Mouse (Mus musculus) layer of hippocampus, adult 18-20 months (tissue): Measurements from ENCODE around the gene Ppp1r3e. TPM values are rescaled to one million over a fixed set of nuclear protein-coding genes. Genes with fewer than 3 reads are reported as not detected.

ENCODE experiments used
- DNase-seq, 2 experiments: peaks; one replicate each; pipeline ENCODE4 v3.0.0; 2022; ENCODE audit warnings: low spot score in 2 of 2
- total RNA-seq, 2 experiments: library from RNA; stranded (reverse); gene quantifications; 2 replicates each; pipeline ENCODE4 v1.2.3; 2021

Ppp1r3e gene
- total RNA-seq, 2 experiments from 2014 or later: 19.3 to 19.7 TPM

GRCm38 (mm10) chr14:54883154-54884021 is 6.0 kb upstream of the Ppp1r3e start, which contains the start of the genes Bcl2l2 and Gm20521:
Gene Bcl2l2 (plus strand): TSS chr14:54883377.
Gene Gm20521 (plus strand): TSS chr14:54883441.
- peak in 1 of 2 experiments; percentile 76 for DNase-seq

- peak; percentile 88 to 92 for DNase-seq
Observed at GRCm38 (mm10) chr14:54876539-54877047, 757 bp downstream of the Ppp1r3e start.

DNA sequence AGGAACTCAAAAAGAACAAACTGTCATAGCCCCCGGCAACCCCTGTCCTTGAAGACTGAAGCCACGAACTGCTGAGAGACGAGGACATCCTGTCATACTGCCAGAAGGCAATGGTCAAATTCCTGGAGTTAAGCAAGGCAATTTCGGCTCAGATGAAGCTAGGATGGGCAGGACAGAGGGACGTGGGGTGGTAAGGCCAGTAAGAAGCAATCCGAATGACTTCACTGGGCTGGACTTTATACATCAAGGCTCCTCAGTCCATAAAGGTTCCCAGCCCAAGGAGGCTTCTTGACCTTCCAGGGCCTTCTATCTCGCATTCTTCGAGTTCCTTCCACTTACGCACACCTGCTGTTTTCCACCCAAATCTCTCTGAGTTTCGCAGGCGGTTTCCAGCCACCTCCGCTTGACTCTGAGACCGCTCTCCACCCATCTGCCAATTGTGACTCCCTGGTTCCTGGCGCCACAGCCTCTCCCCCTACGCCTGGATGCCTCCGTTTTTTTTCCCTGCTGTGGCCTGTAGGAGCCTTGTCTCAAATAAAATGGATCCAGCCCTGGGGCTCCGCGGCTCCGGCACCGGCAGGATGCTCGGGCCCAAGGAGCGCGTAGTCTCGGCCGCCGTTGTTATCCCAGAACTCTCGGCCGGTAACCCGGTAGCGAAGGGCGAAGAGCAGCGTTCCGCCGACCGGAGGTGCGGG is 1.4 kb downstream of the Ppp1r3e start:
- peak in 1 of 2 experiments; percentile 72 for DNase-seq

- DNase-seq: no peak
Observed at GRCm38 (mm10) chr14:54874165-54874564, 3.2 kb downstream of the Ppp1r3e start.

- no peak for DNase-seq
Observed at GRCm38 (mm10) chr14:54870861-54871260, 6.5 kb downstream of the Ppp1r3e start, which contains the start of gene Homez. Gene Homez (minus strand): TSS chr14:54870961.

DNA sequence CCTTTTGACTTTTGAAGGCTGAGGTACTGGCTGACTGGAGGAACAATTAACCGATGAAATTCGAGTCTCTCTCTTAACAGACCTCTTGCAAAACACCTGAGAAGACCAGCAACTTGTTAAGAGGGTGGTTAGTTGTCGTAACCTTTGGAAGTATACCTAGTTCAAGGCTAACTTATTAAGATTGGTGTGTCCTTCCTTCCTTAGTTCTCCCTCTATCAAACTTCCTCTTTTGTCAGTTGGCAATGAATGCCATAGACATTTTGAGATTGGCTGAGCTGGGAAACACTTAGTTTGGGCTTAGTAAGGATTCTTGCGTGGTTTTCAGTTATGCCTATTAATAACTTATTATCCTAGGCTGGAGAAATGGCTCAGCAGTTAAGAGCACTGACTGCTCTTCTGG is 9.3 kb downstream of the Ppp1r3e start:
- DNase-seq: no peak

DNA sequence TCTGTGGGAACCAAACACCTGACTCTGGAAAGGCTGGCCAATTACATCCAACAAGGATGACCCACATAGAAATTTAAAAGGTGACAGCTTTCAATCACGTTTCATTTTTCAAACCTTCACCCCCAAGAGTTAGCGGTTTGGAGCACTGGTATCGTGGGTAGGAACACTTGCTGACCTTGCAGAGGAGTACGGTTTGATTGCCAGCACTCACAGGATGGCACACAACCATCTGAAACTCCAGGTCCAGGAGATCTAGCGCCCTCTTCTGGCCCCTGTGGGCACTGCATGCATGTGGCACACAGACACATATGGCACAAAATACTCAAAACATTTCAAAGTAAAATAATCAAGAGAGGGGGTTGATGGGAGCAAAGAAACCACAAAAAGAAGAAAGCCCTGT is 10.4 kb downstream of the Ppp1r3e start:
- no peak for DNase-seq

- no peak for DNase-seq
Observed at GRCm38 (mm10) chr14:54866268-54866667, 11.1 kb downstream of the Ppp1r3e start.

DNA sequence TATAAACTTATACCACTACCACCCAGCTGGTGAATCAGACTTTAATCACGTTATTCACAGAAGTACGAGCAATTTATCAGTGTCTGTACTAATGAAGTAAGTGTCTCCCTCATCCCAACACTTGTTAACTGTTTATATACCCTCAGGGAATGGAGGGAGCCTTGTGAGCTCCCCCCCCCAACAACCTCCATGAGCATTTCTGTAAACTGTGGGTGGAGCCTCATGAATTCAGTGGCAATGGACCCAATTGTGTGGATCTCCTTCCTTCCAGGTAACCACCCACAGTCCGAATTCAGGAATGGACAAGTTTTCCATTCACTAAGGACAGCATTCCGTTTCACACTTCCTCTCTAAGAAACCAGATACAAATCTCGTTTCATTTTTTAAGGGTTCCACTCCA is 11.7 kb downstream of the Ppp1r3e start:
- DNase-seq: no peak

DNA sequence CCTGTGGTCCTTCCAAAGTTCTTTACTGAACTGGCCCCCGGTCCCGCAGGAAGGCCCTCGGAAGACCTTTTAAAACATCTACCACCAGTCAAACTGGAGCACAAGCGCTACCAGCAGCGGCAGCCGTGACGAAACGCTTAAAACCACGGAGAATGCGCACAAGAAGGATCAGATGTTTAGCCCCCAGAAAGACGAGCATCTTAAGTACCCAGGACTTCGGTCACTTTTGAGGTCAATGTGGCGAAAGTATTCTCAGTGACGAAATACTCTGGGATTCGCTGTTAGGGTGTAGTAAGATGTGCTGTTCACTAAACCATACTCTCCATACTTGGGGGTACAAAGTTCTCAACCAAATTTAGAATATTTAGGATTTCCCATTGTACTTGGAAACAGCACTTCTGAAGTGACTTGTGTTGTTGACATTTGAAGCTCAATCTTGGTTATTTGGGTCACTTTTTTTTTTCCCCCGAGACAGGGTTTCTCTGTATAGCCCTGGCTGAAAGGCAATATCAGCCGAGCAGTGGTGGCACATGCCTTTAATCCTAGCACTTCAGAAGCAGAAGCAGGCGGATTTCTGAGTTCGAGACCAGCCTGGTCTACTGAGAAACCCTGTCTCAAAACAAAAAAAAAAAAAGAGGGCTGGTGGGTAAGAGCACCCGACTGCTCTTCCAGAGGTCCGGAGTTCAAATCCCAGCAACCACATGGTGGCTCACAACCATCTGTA is 12.9 kb downstream of the Ppp1r3e start:
- no peak for DNase-seq

DNA sequence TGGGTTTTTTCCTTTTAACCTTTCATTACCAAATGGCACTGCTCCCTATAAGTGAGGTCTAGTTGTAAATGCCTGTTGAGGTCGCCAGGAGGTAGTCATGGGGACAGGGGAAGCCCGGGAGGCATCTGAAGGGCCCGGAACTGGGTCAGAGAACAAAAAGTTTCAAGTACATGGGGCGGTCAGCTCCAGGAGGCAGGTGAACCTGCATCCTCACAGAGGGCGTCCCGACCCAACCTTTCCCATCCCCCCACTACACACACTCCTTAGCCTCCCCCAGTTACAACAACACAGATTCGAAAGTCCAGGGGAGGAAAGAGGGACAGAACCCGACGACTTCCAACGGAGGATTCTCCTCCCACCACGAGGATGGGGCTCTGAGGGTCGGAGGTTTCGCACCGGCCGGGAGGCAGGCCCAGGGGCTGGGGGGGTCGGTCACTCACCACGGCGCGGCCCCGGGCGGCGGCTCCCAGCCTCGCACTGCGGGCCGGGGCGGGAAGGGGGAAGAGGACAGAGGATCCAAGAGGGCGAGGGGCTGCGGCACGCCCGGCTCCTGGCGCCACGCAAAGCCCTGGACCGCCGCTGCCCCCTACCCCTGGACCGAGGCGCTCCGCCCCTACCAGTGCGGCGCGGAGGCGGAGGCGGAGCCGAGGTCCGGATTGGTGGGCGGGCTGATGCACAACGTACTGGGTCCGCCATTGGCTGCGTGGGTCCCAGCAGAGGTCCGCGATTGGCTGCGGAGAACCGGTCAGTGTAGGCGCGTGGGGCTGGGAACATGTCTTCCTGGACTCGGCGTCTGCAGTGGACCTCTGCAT is 13.6 kb downstream of the Ppp1r3e start:
- peak; percentile 87 to 96 for DNase-seq

GRCm38 (mm10) chr14:54860511-54860910 is 16.8 kb downstream of the Ppp1r3e start:
- DNase-seq: peak in 1 of 2 experiments; percentile 77

DNA sequence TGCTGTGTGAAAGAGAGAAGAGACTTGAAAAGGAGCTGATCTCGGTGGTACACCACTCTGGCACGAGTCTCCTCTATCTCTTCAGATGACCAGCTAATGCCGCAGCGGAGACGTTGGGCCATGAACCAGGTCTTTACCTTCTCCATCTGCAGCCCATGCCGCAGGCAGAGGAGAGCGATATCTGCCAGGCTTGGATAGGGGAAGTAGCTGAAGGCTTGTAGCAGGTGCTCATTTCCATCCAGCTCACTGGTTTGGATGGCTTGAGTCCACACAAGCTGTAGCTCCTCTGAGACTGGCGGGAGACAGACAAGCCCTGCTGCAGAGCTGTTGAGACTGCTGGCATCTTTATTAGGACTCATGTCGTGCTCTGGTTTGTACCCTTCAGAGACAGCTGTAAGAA is 19.5 kb downstream of the Ppp1r3e start:
- peak in 1 of 2 experiments; percentile 23 for DNase-seq

- no peak for DNase-seq
Observed at GRCm38 (mm10) chr14:54856703-54857102, 20.6 kb downstream of the Ppp1r3e start.

DNA sequence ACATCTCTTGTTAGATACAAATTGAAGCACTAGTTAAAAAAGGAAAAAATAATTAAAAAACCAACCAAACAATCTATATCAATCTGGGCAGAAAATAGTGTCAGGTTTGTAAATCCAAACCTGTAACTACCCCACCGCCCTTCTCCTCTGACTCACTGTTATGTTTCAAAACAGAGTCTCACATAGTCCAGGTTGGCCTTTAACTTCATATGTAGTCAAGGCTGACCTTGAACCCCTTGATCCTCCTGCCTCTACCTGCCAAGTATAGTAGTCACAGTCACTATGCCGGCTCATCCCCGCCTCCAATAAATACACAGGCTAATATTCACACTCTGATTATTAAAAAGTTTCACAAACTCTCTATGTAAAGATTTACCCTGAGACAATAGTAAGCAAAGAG is 21.6 kb downstream of the Ppp1r3e start:
- DNase-seq: no peak

GRCm38 (mm10) chr14:54843461-54843860 is 33.9 kb downstream of the Ppp1r3e start:
- peak in 1 of 2 experiments; percentile 45 for DNase-seq

- DNase-seq: no peak
Observed at GRCm38 (mm10) chr14:54823716-54824115, 53.6 kb downstream of the Ppp1r3e start.
